Mouse (Mus musculus) yolk sac, embryonic 10.5 days (tissue): ENCODE measurements around the gene Pde6d.
"Not testable (repeated sequence)": the region's sequence is repeated elsewhere in the genome, so short reads cannot be mapped to it uniquely, and the experiment has no call there.

Source experiments
- DNase-seq: peaks from one replicate; pipeline ENCODE4 v3.0.0-alpha.2; 2017; ENCODE audit warnings: low spot score

Pde6d gene

DNA sequence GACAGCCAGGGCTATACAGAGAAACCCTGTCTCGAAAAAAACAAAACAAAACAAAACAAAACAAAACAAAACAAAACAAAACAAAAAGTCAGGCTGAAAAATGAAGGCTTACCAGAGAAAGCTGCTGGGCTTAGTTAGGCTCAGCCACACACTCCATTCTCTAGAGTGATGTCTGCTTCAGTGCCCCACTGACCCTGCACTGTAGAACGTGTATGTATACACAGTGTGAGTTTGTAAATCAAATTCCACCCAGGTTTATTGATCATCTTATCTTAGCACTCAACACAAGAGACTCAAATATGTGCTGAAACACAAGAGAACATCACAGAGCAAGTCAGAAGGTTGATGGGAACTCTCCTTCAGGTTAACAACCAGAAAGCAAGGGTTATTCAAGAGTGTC is 14.0 kb downstream of the Pde6d start:
- no peak for DNase-seq

DNA sequence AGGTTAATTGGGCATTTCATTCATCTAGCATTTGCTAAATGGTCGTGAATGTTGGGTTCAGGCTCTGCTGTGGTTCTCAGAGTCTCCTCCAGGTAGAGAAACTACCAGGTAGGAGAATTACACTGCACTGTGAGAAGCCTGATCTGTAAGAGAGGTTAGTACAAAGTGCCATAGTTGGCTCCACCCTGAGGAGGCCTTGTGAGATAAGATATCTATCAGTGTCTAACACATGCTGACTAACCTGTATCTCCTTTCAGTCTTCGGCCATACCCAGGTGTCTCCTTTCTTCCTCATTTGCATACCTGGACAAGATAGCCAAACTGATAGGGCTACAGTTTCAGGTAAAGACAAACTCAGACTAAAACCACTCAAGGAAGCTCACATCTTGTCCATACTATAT is 19.8 kb downstream of the Pde6d start:
- peak; percentile 63 for DNase-seq

DNA sequence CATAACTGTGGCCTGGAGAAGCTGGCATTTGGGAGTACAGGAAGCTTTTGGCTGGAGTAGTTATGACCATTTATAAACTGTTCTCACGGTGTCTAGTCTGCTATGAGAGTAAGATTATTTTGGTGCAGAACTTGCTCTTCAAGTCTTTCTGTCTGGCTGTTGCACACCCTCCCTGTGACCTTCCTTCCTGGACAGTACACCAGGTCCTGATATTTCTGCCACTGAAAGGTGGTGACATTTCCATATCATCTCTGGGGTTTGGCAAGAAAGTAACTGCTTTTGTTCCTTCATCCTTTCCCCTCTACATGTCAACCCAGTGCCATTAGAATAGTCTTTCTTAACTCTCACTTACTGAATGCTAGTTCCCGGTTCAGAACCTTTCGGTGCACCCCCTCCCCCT is 23.2 kb downstream of the Pde6d start:
- no peak for DNase-seq

DNA sequence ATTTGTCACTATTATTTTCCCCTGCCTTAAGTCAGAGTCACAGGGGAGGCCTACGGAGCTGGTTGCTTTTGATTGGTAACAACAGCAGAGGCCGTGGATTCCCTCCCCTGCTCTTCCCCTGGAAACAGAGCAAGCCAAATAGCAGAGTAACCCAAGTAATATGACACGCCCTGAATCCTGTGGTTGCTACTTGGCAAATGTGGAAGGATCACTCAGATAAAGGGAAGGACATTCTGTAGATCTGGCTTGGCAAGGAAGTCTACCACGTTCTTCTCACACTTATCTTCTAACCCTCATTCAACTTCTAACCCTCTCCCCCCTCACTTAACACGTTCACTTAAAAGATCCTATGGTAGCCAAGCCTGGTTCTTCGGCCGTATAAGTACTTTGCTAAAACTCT is 24.6 kb downstream of the Pde6d start:
- DNase-seq, result no peak

DNA sequence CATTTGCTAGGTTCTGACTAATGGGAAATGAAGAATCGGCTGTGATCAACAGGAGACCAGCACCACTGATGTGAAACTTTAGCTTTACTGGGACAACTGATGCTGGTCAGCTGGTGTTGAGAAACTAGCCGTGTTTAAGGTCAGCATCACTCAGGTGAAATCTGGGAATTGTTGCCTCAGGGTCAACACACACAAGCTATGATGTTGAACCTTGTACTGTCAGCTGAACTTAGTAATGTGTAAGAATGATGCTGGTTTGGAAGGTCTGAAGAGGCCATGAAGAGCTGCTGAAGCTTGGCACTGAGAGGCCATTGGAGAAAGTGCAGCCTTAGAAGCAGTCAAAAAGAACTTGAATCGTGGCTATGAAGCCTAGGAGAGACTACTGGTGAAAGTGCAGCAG is 26.8 kb downstream of the Pde6d start:
- peak; percentile 12 for DNase-seq

DNA sequence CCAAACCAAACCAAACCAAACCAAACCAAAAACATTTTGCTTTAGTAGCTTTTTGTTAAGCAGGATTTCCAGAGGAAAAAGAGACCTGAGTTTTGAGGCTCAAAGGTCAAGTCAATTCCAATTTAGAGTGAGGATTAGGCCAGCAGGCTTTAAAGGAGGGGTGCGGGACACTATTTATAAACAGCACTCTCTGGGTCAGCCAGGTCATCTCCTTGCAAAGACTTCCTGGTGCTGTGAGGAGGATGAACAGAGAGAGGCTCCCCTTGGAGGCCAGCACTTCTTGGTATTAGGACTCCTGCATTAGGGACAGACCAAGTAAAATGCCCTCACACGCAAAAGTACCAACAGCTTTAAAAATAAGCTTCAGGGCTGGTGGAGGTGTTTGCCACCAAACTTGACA is 30.6 kb downstream of the Pde6d start:
- DNase-seq, result peak; percentile 50

DNA sequence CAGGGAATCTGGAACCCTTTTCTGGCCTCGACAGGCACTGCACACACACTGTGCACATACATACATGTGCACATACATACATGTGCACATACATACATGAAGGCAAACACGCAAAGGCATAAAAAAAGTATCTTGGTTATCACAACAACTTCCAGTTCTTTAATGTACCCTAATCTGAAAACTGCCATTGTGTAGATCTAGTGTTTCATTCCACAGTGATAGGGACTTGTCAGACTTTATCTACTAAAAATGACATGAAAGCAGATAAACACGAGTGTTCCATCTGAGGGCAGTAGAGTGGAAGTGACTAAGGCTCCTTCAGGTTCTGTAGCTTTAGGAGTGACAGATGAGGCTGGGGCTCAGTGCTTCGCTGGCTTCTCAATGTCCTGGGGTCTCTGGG is 31.1 kb downstream of the Pde6d start:
- DNase-seq, result no peak

DNA sequence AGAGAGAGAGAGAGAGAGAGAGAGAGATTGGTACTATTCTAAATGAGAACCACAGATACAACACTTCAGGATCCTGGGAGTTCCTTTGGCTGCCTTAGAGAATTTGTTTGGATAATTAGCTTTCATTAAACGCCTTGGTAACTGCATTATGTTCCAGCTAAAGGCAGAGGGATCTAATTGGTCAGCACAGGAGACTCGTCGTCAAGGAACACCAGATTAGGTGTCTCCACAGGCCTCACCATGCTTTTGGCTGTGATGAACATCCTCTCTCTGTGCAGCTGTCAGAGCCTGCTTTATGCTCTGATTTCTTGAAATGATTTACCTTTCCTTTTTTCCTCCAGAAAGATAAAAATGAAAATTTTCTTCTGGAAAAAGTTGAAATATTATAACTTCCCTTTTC is 35.6 kb downstream of the Pde6d start:
- no peak for DNase-seq

DNA sequence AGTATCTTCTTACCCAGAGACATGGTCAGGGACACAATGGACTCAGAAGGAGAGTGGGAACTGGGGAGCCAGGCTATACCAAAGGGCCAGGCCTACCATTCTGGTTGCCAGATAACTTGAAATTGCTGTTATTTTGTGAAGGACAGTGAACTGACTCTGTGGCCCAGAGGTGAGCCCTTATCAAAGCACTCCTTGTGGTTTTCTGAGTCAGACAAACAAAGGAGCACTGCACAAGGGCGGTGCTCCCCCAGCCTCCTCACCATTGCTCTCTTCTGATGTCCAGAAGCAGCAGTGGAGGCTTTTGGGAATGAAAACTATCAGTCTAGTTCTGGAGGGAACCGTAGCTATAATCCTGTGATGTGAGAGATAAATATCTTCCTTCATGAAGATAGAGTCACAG is 39.8 kb downstream of the Pde6d start:
- no peak for DNase-seq

DNA sequence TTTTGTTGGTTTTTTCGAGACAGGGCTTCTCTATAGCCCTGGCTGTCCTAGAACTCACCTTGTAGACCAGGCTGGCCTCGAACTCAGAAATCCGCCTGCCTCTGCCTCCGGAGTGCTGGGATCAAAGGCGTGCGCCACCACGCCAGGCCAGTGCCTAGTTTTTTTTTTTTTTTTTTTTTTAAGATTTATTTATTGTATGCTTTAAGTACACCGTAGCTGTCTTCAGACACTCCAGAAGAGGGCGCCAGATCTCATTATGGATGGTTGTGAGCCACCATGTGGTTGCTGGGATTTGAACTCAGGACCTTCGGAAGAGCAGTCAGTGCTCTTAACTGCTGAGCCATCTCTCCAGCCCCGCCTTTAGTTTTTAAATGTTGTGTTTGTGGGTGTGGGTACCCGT is 42.8 kb downstream of the Pde6d start:
- not testable (repeated sequence) for DNase-seq

DNA sequence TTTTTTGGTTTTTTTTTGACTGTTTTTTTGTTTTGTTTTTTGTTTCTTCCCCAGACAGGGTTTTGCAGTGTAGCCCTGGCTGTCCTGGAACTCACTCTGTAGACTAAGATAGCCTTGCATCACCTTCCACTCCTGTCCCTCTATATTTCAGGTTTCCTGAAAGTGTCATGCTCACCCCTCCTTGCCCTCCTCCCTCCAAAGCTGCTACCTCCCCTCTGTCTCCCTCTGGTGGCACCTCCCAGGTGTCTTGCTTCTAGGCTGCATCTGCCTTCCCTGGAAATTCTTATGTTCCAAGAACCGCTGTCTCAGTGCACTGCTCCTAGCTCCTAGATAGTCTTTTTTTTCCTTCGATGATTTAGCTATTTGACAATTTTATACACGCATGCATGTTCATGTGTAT is 44.0 kb downstream of the Pde6d start:
- DNase-seq, result no peak

DNA sequence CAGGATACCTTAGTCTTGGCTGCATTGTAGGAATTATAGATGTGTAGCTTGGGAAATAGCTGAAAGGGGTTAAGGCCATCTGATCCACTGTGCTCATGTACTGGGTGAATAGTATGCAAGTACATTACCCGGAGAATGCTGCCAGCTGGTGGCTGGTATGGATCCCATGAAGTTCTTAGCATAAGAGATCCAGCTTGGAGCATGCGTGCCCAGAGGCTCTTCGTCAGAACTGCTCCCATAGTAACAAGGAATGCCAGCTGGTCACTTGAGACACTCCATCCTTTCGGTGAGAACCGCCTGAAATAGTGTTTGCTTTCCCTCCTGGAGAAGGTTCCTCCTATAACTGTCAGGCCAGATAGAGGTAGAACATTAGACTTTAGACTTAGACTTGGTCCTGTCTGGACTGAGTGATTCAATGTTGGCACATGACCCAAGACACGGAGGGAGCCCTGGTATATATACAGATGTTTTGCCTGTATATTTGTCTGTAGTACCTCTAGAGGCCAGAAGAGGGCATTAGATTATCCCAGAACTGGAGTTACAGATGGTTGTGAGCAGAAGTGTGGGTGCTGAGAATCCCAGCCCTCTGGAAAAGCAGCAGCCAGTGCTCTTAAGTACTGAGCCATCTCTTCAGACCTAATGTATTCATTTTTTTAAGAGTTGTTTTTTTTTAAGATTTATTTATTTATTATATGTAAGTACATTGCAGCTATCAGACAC is 48.9 kb downstream of the Pde6d start:
- DNase-seq, result no peak

DNA sequence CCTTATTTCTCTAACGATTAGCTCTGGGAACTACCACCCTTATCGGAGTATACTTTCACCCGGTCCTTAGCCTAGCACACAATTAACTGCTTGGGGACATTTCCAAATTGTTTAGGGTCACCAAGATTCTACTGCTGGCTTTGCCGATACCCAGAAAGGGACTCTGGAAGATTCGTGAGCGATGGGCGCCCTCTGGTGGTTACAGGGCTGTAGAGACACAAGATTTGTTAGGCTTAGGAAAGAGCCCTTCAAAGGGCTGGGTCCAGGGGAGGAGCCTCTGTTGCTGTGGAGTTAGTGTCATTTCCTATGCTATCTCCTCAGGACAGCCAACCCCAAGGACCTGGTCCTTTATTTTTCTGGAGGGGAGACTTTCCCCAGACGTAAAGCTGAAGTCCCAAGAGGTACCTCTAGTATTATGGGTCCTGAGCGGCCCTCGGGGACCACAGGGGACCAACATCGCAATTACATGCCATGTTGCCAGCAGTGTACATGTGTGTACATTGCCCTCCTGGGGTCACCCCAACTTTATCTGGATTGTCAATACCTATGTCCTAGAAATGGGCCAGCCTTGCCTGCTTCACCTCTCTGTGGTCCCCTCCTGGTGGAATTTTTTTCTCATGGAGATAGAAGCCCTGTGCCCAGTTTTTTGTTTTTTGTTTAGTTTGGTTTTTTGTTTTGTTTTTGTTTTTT is 49.9 kb downstream of the Pde6d start:
- DNase-seq, result peak; percentile 86

DNA sequence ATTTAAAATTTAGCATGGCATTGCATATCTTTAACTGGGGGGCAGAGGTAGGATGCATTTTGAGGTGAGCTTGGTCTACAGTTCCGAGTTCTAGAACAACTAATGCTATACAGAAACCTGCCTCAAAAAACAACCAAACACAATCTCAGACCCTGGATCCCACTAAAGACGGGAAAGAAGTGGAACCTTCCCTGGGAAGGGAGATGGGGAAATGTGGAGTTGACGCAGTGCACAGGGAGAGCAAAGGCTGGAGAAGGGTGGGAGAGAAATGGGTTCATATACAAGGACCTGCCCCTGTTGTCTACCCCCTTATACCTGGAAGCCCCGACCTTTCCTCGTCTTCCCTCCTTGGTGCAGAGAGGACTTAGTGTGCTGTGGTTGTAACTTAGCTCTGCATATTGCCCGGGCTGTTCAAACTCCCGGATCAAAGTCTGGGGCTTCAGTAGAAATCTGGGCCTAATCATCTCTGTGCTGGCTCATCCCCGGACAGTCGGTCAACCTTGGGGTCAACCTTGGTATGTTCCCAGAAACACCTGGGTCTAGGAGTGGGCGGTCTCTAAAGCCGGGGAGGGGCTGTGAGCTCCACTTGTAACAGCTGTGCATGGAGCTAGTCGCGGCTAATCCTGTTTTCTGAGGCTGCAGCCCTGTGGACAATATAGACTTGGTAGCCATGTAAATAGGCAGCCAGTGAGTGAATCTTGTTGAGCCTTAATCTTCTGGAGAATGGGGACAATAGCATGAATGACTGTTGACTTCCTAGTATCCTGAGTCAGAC is 50.7 kb downstream of the Pde6d start:
- peak; percentile 88 for DNase-seq

DNA sequence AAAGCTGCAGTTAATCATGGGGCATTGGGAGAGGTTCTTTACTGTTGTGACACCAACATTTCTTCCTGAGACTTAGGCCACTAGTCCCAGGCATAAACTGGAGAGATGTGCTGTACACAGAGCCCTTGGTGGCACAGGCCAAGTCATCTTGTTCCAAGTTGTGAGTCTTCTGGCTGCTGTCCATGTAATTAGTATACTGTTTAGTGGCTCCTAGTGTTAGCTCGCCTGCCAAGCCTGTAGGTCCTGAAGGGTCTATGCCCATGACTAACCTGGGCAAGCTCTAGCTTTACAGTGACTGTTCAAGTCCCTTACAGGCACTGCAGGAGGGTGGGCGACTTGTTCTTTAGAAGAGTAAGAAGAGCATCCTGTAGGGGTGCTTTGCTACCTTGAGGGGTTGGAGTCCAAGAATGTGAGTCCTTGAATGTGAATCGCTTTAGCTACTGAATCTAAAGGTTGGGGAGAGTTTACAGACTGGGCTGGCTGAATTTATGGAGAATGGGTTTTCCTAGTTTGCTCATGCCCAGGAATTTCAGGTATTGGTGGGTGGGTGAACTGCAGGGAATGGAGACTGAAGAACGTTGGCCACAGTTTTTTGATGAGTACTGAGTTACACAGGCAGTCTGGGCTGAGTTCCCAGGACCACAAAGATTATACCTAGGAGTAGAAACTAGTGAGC is 51.4 kb downstream of the Pde6d start:
- DNase-seq, result no peak

DNA sequence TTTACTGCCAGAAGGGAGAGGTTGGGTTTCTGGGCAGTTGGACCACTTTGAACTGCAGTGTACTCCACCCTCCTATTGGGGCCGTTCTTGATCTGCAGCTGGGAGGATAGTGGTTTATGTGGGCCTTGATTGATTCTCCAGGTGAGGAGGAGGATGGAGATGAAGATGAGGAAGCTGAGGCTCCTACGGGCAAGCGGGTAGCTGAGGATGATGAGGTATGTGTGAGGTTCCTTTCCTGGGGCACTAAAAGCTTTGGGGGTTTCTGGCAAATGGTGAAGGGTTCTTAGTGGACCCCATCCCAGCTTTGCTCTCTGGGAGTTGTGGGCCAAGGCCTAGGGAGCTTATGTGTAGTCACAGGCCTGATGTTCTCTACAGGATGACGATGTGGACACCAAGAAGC is 52.8 kb downstream of the Pde6d start:
- DNase-seq, result no peak

DNA sequence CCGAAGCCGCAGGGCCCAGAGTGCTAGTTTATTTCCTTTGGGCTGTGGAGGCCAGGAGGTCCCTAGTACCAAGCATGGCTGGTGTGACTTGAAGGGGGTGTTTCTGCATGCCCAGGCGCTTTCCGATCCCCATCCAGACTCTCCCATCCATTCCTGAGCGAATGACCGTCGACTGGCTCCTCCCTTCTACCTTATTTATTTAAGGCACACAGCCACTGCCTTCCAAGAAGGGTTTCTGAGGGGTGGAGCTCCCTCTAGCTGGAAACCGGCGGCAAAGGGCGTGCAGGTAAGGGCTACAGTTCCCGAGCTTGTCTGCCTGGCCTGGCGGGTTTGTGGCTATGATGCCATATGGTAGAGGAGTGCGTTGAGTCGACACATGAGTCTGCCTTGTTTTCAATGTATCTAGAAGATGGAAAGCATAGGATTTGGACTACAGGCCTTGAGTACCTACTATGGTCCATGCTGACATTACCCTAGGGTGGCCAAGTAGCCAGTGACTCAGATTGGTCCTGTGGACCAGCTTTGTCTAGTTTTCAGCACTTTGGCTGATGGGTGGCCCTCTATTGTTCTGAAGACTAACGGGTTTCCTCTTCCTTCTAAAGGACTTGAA is 53.8 kb downstream of the Pde6d start:
- peak; percentile 83 for DNase-seq

DNA sequence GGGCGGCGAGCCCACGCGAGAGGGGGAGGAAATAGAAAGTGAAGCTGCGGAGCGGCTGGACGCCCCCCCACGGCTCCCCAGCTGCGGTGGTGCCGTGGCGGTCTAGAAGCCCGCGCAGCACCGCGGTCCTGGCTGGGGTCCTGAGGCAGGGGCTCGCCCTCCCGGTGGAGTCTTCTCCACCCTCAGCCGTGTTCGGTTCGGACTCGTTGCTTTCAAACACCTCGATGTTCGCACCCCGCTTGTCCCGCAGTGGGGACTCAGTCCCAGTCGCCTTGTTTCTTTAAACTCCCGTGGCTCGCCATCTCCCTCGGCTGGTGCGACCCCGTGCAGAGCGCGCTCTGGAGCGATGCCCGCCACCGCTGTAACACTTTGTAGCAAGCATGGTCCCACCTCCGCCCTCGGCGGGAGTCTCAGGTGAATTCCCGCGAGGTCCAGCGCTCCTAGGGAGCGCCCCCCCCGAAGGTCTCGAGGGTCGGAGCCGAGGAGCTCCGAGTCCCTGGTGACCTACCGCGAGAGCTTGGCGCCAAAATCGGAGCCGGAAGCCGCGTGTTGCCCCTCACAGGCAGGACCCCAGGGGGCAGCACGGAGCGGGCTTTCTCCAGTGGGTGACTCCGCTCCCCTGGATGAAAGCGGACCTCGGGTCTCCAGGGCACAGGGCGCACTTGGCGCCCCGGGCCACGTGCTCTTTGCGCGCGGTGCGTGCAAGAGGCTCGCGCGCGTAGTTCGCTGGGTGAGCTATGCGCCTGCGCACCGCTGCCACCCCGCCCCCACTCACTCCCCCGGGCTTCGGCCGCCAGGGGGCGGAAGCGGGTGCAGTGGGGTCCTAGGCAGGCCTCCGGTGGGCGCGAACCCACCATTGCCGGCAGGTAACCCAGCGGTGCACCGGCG is 54.6 kb downstream of the Pde6d start:
- peak; percentile 89 for DNase-seq

DNA sequence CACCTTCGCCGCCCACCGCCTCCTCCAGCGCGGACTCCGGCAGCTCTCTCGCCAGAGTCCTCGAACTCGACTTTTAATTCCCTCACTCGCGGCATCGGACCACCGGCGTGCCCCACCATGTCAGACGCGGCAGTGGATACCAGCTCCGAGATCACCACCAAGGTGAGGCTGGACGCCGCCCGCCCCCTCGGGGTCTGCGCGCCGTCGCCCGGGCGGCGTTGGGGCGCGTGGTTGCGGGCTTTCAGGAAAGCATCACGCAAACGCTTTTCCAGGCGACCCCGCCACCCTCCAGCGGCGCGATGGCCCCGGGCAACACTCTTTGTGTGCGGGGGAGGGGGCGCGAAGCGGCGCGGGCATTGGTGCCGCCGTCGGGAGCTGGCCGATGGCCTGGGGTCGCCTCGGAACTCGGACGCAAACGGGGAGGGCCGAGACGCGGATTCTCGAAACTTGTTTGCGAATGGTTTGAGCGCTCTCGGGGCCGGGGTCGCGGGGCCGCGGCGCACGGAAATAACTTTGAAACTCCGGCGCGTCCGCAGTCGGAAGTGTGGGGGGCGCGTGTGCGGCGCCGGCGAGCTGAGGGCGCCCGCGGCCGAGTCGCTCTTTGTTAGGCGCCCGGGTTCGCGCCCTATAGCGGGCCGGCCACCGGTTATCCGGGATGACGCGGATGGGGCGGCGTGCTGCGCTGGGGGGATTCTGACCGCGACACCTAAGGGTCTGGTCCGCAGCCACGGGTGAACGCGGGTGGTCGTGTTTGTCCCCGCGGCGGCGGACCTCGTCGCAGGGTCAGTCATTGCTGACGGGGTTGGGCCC is 55.4 kb downstream of the Pde6d start:
- peak; percentile 47 for DNase-seq

DNA sequence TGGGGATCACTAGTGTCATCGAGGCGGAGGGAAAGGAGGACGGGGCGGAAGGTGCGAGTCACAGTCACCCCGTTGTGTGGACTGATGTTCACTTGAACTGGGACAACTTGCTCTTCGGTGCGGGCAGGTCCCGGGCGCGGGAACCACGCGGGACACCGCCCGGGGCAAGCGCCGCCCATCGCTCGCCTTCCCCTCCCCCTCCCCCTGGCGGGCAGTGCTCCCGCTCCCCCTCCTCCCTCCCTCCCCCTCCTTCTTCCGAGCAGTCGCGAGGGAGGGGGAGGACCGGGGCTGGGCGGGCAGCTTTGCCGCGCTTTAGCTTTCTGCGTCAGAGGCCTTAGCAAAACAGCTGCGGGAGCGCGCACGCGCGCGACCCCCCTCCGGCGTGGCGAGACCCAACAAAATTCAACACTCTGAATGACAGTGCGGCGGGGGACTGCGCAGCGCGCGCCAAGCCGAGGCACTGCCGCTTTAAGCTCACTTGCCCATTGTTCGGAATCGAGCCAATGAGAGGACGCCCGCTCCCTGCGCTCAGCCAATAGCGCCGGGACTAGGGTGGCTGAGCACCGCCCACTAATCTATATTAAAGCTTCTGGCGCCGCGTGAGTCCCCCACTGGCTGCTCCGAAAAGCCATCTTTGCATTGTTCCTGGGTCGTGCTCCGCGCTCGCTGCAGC is 56.2 kb downstream of the Pde6d start, which contains the start of gene Ptma:
Gene Ptma, plus strand, starts transcription at position 611 of the 673 bp plus-strand sequence.
- DNase-seq, result peak; percentile 100
